Mouse (Mus musculus): ENCODE data around the gene Dtx3.

DNA sequence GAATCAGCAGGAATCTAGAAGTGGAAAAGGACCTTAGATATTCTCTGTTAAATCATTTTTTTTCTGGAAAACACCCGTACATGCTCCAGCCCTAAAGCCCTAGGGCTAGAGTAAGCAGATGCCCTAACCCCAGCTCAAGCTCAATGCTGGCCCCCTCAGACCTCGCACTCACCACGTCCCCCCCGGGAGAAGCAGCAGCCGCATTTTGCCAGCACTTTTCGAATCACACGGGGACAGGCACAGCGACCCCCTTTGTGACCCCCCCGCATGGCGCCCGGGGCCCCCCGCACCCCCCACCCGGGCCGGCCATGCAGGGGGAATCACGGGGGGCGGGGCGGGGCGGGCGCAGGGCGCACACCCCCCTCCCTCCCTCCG is 7.5 kb downstream of the Dtx3 start:
- no peak for TF ChIP-seq POLR2A (IDR thresholded peaks at IDR 0.05; ENCODE audit: low read depth, low read length)
- no peak for TF ChIP-seq CTCF (conservative IDR thresholded peaks at IDR 0.05; ENCODE audit: insufficient read depth, insufficient read length, low read depth, low read length)

Data from kidney, adult 2 months (tissue).